Mouse (Mus musculus): Measurements from ENCODE around the gene Trafd1. TPM values are rescaled to one million over a fixed set of nuclear protein-coding genes. Genes with fewer than 3 reads are reported as not detected.

Trafd1 gene
- polyA plus RNA-seq, 1 experiment from 2014 or later = 116 TPM

GRCm38 (mm10) chr5:121397187-121398145 is 12.0 kb upstream of the Trafd1 start, which contains the start of gene Naa25:
Naa25 (plus strand) TSS chr5:121397936.
- Histone ChIP-seq H3K4me2 (replicated peaks) (peak within 1 kb of the TSS; percentile 96), H3K4me3 (peak within 1 kb of the TSS; percentile 79), H3K4me1 (peaks cover 15% of the 10 kb centered on the region), H3K9me3 (replicated peaks) (no peaks in the 10 kb centered on the region), H3K27me3 (no peaks in the 10 kb centered on the region), H3K9ac (peak within 1 kb of the TSS; percentile 88), H3K27ac (peak within 1 kb of the TSS; percentile 79), H3K36me3 (peaks cover 4% of the 10 kb centered on the region; the same call in 1 of the 2 replicates)
- 11% methylated on average over 53 of the region's 53 CpGs for WGBS
- peak; percentile 96 for ATAC-seq (ENCODE audit: low FRiP score)

GRCm38 (mm10) chr5:121395621-121396020 is 10.2 kb upstream of the Trafd1 start:
- 82% methylated on average over 5 of the region's 5 CpGs for WGBS
- Histone ChIP-seq H3K4me3 (no peak overlapping the region), H3K4me2 (replicated peaks) (no peak overlapping the region), H3K27me3 (no peaks in the 10 kb centered on the region), H3K27ac (no peak overlapping the region), H3K9me3 (replicated peaks) (no peaks in the 10 kb centered on the region), H3K9ac (no peak overlapping the region), H3K36me3 (no peaks in the 10 kb centered on the region), H3K4me1 (peaks cover 15% of the 10 kb centered on the region)
- ATAC-seq (ENCODE audit: low FRiP score) = no peak

- no peak overlapping the region for H3K4me2 ChIP-seq (replicated peaks)
- ATAC-seq (ENCODE audit: low FRiP score) = no peak
- 84% methylated on average over 3 of the region's 3 CpGs for WGBS
- peaks cover 5% of the 10 kb centered on the region; the same call in 1 of the 2 replicates for H3K4me1 ChIP-seq
- H3K9ac ChIP-seq = no peak overlapping the region
- 0 out of 2 replicates have a peak, but pooled peaks cover 2% of the 10 kb centered on the region for H3K27me3 ChIP-seq
- no peak overlapping the region for H3K27ac ChIP-seq
- H3K36me3 ChIP-seq = no peaks in the 10 kb centered on the region
- H3K4me3 ChIP-seq = no peak overlapping the region
- no peaks in the 10 kb centered on the region for H3K9me3 ChIP-seq (replicated peaks)
Measured at GRCm38 (mm10) chr5:121393402-121393801, 8.0 kb upstream of the Trafd1 start.

- no peak for ATAC-seq (ENCODE audit: low FRiP score)
Measured at GRCm38 (mm10) chr5:121392667-121393380, 7.4 kb upstream of the Trafd1 start.

GRCm38 (mm10) chr5:121389691-121390090 is 4.3 kb upstream of the Trafd1 start:
- Histone ChIP-seq H3K4me2 (replicated peaks) (no peak overlapping the region), H3K4me3 (no peak overlapping the region), H3K27ac (no peak overlapping the region), H3K9ac (peak overlapping the region; percentile 5; the same call in 1 of the 2 replicates), H3K36me3 (no peaks in the 10 kb centered on the region), H3K9me3 (replicated peaks) (no peaks in the 10 kb centered on the region), H3K4me1 (peaks cover 7% of the 10 kb centered on the region), H3K27me3 (peaks cover 5% of the 10 kb centered on the region; the same call in 1 of the 2 replicates)
- no peak for ATAC-seq (ENCODE audit: low FRiP score)

More at GRCm38 (mm10) chr5:121392667-121393380, 7.4 kb upstream of the Trafd1 start:
- H3K9me3 ChIP-seq (replicated peaks) = no peaks in the 10 kb centered on the region
- H3K4me2 ChIP-seq (replicated peaks) = no peak overlapping the region
- H3K4me3 ChIP-seq = no peak overlapping the region
- WGBS = 58% methylated on average over 16 of the region's 16 CpGs
- no peak overlapping the region for H3K27ac ChIP-seq
- H3K27me3 ChIP-seq = 0 out of 2 replicates have a peak, but pooled peaks cover 2% of the 10 kb centered on the region
- peaks cover 5% of the 10 kb centered on the region; the same call in 1 of the 2 replicates for H3K4me1 ChIP-seq
- H3K9ac ChIP-seq = no peak overlapping the region
- no peaks in the 10 kb centered on the region for H3K36me3 ChIP-seq

GRCm38 (mm10) chr5:121389106-121389505 is 3.7 kb upstream of the Trafd1 start:
- no peak for ATAC-seq (ENCODE audit: low FRiP score)

GRCm38 (mm10) chr5:121387126-121387525 is 1.7 kb upstream of the Trafd1 start:
- Histone ChIP-seq H3K36me3 (peaks cover 6% of the 10 kb centered on the region), H3K4me2 (replicated peaks) (no peak overlapping the region), H3K4me3 (no peak overlapping the region), H3K9ac (no peak overlapping the region), H3K27me3 (peaks cover 5% of the 10 kb centered on the region; the same call in 1 of the 2 replicates), H3K9me3 (replicated peaks) (no peaks in the 10 kb centered on the region), H3K4me1 (peaks cover 22% of the 10 kb centered on the region), H3K27ac (no peak overlapping the region)
- 65% methylated on average over 4 of the region's 4 CpGs for WGBS
- ATAC-seq (ENCODE audit: low FRiP score) = no peak

More at GRCm38 (mm10) chr5:121389106-121389505, 3.7 kb upstream of the Trafd1 start:
- H3K4me2 ChIP-seq (replicated peaks) = no peak overlapping the region
- no peaks in the 10 kb centered on the region for H3K9me3 ChIP-seq (replicated peaks)
- peaks cover 5% of the 10 kb centered on the region; the same call in 1 of the 2 replicates for H3K27me3 ChIP-seq
- H3K9ac ChIP-seq = peak overlapping the region; percentile 5; the same call in 1 of the 2 replicates
- H3K36me3 ChIP-seq = no peaks in the 10 kb centered on the region
- H3K27ac ChIP-seq = no peak overlapping the region
- H3K4me3 ChIP-seq = no peak overlapping the region
- WGBS = 54% methylated on average over 7 of the region's 7 CpGs
- H3K4me1 ChIP-seq = peaks cover 12% of the 10 kb centered on the region

GRCm38 (mm10) chr5:121386120-121386909 is 883 bp upstream of the Trafd1 start:
- H3K9me3 ChIP-seq (replicated peaks) = no peaks in the 10 kb centered on the region
- peak overlapping the region; percentile 87 for H3K9ac ChIP-seq
- peak overlapping the region; percentile 75 for H3K4me2 ChIP-seq (replicated peaks)
- peaks cover 13% of the 10 kb centered on the region for H3K36me3 ChIP-seq
- H3K4me1 ChIP-seq = peaks cover 22% of the 10 kb centered on the region
- peaks cover 5% of the 10 kb centered on the region; the same call in 1 of the 2 replicates for H3K27me3 ChIP-seq
- 0 out of 2 replicates have a peak overlapping the region, but pooled peaks have one; percentile 81 for H3K27ac ChIP-seq
- ATAC-seq (ENCODE audit: low FRiP score) = no peak
- WGBS = 41% methylated on average over 22 of the region's 22 CpGs
- peak overlapping the region; percentile 86 for H3K4me3 ChIP-seq

GRCm38 (mm10) chr5:121384757-121385460 is 523 bp downstream of the Trafd1 start:
- peak; percentile 73 for ATAC-seq (ENCODE audit: low FRiP score)
- Histone ChIP-seq H3K9ac (peak overlapping the region; percentile 87), H3K9me3 (replicated peaks) (peaks cover 5% of the 10 kb centered on the region), H3K4me3 (peak overlapping the region; percentile 86), H3K36me3 (peaks cover 27% of the 10 kb centered on the region), H3K4me1 (peaks cover 22% of the 10 kb centered on the region), H3K4me2 (replicated peaks) (peak overlapping the region; percentile 75), H3K27ac (peak overlapping the region; percentile 81), H3K27me3 (peaks cover 3% of the 10 kb centered on the region; the same call in 1 of the 2 replicates)
- WGBS = 5% methylated on average over 35 of the region's 47 CpGs

GRCm38 (mm10) chr5:121383857-121384756 is 1.3 kb downstream of the Trafd1 start:
- WGBS = 67% methylated on average over 10 of the region's 10 CpGs
- Histone ChIP-seq H3K27me3 (peaks cover 3% of the 10 kb centered on the region; the same call in 1 of the 2 replicates), H3K9me3 (replicated peaks) (peaks cover 5% of the 10 kb centered on the region), H3K4me2 (replicated peaks) (peak overlapping the region; percentile 75), H3K4me1 (peaks cover 22% of the 10 kb centered on the region), H3K4me3 (peak overlapping the region; percentile 86), H3K9ac (0 out of 2 replicates have a peak overlapping the region, but pooled peaks have one; percentile 35), H3K27ac (no peak overlapping the region), H3K36me3 (peaks cover 35% of the 10 kb centered on the region)
- ATAC-seq (ENCODE audit: low FRiP score) = no peak

Data from hindbrain, embryonic 12.5 days (tissue).